Mouse (Mus musculus): Measurements from ENCODE around the gene Slc17a4. TPM values are rescaled to one million over a fixed set of nuclear protein-coding genes. Genes with fewer than 3 reads are reported as not detected.

The Slc17a4 gene
- polyA plus RNA-seq, 1 experiment from 2014 or later: 0.49 TPM

DNA sequence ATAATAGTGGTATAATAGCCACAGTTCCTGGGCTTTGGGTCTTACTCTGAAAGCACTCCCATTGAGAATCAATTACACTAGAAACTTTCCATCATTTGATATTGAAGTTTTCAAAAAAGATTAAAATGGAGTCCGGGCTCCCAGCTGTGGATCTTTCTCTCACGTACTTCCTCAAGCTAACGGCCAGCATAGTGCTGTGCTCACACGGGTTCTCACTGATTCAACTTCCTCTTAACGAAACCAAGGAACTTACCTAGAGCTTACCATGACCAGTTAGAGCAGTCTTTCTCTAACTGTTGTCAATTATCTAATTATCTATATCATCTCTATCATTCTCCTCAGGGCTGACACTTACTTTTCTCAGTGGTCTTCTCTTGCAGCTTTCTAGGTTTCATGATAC is 35.2 kb downstream of the Slc17a4 start:
- 90% methylated on average over 5 of the region's 5 CpGs for WGBS
- H3K4me1 ChIP-seq (ENCODE audit: control insufficient read depth, insufficient read depth, low read length): no peaks in the 10 kb centered on the region
- H3K9me3 ChIP-seq (ENCODE audit: control insufficient read depth, low read length): no peaks in the 10 kb centered on the region
- no peaks in the 10 kb centered on the region for H3K36me3 ChIP-seq (ENCODE audit: control insufficient read depth, insufficient read depth, low read length)
- no peak overlapping the region for H3K4me2 ChIP-seq (ENCODE audit: low read depth)
- no peaks in the 10 kb centered on the region for H3K27me3 ChIP-seq (ENCODE audit: control insufficient read depth, insufficient read depth, low read length)
- DNase-seq (ENCODE audit: low spot score) (no peak), ATAC-seq (ENCODE audit: insufficient read depth, low FRiP score, low TSS enrichment) (no peak)
- H3K27ac ChIP-seq (ENCODE audit: low read depth, low read length): no peak overlapping the region
- no peak overlapping the region for H3K9ac ChIP-seq (ENCODE audit: low read length)
- H3K4me3 ChIP-seq (ENCODE audit: low read depth, low read length): no peak overlapping the region

GRCm38 (mm10) chr13:23879106-23879505 is 35.7 kb downstream of the Slc17a4 start:
- Histone ChIP-seq H3K36me3 (ENCODE audit: control insufficient read depth, insufficient read depth, low read length) (no peaks in the 10 kb centered on the region), H3K4me3 (ENCODE audit: low read depth, low read length) (no peak overlapping the region), H3K27me3 (ENCODE audit: control insufficient read depth, insufficient read depth, low read length) (no peaks in the 10 kb centered on the region), H3K27ac (ENCODE audit: low read depth, low read length) (no peak overlapping the region), H3K9ac (ENCODE audit: low read length) (no peak overlapping the region), H3K4me2 (ENCODE audit: low read depth) (no peak overlapping the region), H3K9me3 (ENCODE audit: control insufficient read depth, low read length) (no peaks in the 10 kb centered on the region), H3K4me1 (ENCODE audit: control insufficient read depth, insufficient read depth, low read length) (no peaks in the 10 kb centered on the region)
- ATAC-seq (ENCODE audit: insufficient read depth, low FRiP score, low TSS enrichment) (no peak), DNase-seq (ENCODE audit: low spot score) (no peak)
- 88% methylated on average over 3 of the region's 3 CpGs for WGBS

DNA sequence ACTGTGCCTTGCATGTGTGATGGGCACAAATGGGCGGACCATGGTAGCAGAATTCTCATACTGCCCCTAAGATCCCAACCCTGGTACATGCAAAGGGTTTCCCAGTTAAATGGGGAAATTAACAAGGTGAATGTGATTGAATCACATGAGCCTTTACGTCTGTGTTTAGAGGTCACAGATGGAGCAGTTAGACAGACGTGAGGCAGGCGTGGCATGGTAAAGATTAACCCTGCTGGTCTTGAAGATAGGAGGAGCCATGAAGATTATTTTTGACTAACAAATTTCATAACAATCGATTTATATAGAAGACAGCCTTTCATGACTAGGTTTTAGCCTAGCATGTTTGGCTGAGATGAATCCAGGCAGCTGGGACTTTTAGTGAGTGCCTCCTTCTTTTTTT is 41.7 kb downstream of the Slc17a4 start:
- ATAC-seq (ENCODE audit: insufficient read depth, low FRiP score, low TSS enrichment) (no peak), DNase-seq (ENCODE audit: low spot score) (no peak)
- H3K9me3 ChIP-seq (ENCODE audit: control insufficient read depth, low read length): no peaks in the 10 kb centered on the region
- no peaks in the 10 kb centered on the region for H3K36me3 ChIP-seq (ENCODE audit: control insufficient read depth, insufficient read depth, low read length)
- no peak overlapping the region for H3K9ac ChIP-seq (ENCODE audit: low read length)
- H3K4me3 ChIP-seq (ENCODE audit: low read depth, low read length): no peak overlapping the region
- H3K4me1 ChIP-seq (ENCODE audit: control insufficient read depth, insufficient read depth, low read length): no peaks in the 10 kb centered on the region
- H3K27ac ChIP-seq (ENCODE audit: low read depth, low read length): no peak overlapping the region
- 82% methylated on average over 5 of the region's 5 CpGs for WGBS
- no peak overlapping the region for H3K4me2 ChIP-seq (ENCODE audit: low read depth)
- H3K27me3 ChIP-seq (ENCODE audit: control insufficient read depth, insufficient read depth, low read length): no peaks in the 10 kb centered on the region

DNA sequence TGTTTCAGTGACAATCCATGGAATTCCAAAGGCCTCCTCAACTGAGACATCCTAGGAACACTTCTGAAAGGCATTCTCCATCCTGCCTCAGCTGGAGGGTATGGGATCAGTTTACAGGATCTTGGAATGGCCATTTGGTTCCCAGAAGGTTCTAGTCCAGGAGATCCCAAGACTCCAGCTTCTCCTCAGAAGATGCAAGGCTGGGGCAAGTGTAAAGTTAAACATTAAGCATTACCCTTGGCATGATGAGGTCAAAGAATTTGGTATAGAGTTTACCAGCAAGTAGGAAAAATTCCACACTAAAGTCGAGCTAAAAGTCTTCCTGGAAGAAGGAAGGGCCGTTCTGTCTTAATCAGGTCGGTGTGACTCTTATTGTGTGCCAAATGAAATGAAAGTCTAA is 44.8 kb downstream of the Slc17a4 start:
- WGBS: 78% methylated on average over 3 of the region's 3 CpGs
- no peaks in the 10 kb centered on the region for H3K36me3 ChIP-seq (ENCODE audit: control insufficient read depth, insufficient read depth, low read length)
- H3K9me3 ChIP-seq (ENCODE audit: control insufficient read depth, low read length): no peaks in the 10 kb centered on the region
- H3K4me2 ChIP-seq (ENCODE audit: low read depth): no peak overlapping the region
- H3K4me3 ChIP-seq (ENCODE audit: low read depth, low read length): no peak overlapping the region
- no peaks in the 10 kb centered on the region for H3K4me1 ChIP-seq (ENCODE audit: control insufficient read depth, insufficient read depth, low read length)
- H3K27me3 ChIP-seq (ENCODE audit: control insufficient read depth, insufficient read depth, low read length): no peaks in the 10 kb centered on the region
- no peak overlapping the region for H3K9ac ChIP-seq (ENCODE audit: low read length)
- ATAC-seq (ENCODE audit: insufficient read depth, low FRiP score, low TSS enrichment) (no peak), DNase-seq (ENCODE audit: low spot score) (no peak)
- no peak overlapping the region for H3K27ac ChIP-seq (ENCODE audit: low read depth, low read length)

- no peak for ATAC-seq (ENCODE audit: insufficient read depth, low FRiP score, low TSS enrichment)
- DNase-seq (ENCODE audit: low spot score): no peak
- Histone ChIP-seq H3K4me3 (ENCODE audit: low read depth, low read length) (no peak overlapping the region), H3K27ac (ENCODE audit: low read depth, low read length) (no peak overlapping the region), H3K27me3 (ENCODE audit: control insufficient read depth, insufficient read depth, low read length) (no peaks in the 10 kb centered on the region), H3K9me3 (ENCODE audit: control insufficient read depth, low read length) (no peaks in the 10 kb centered on the region), H3K4me2 (ENCODE audit: low read depth) (no peak overlapping the region), H3K36me3 (ENCODE audit: control insufficient read depth, insufficient read depth, low read length) (no peaks in the 10 kb centered on the region), H3K9ac (ENCODE audit: low read length) (no peak overlapping the region), H3K4me1 (ENCODE audit: control insufficient read depth, insufficient read depth, low read length) (no peaks in the 10 kb centered on the region)
- WGBS: 90% methylated on average over 8 of the region's 8 CpGs
Measured at GRCm38 (mm10) chr13:23868790-23869533, 45.8 kb downstream of the Slc17a4 start.

- H3K4me1 ChIP-seq (ENCODE audit: control insufficient read depth, insufficient read depth, low read length): no peaks in the 10 kb centered on the region
- no peaks in the 10 kb centered on the region for H3K36me3 ChIP-seq (ENCODE audit: control insufficient read depth, insufficient read depth, low read length)
- no peak within 1 kb of the TSS for H3K4me2 ChIP-seq (ENCODE audit: low read depth)
- no peaks in the 10 kb centered on the region for H3K9me3 ChIP-seq (ENCODE audit: control insufficient read depth, low read length)
- no peak within 1 kb of the TSS for H3K9ac ChIP-seq (ENCODE audit: low read length)
- no peak within 1 kb of the TSS for H3K27ac ChIP-seq (ENCODE audit: low read depth, low read length)
- DNase-seq (ENCODE audit: low spot score): no peak
- 95% methylated on average over 7 of the region's 7 CpGs for WGBS
- no peak within 1 kb of the TSS for H3K4me3 ChIP-seq (ENCODE audit: low read depth, low read length)
- no peak for ATAC-seq (ENCODE audit: insufficient read depth, low FRiP score, low TSS enrichment)
- no peaks in the 10 kb centered on the region for H3K27me3 ChIP-seq (ENCODE audit: control insufficient read depth, insufficient read depth, low read length)
Measured at GRCm38 (mm10) chr13:23867405-23867804, 47.4 kb downstream of the Slc17a4 start, which contains the start of gene Slc17a1. TSS of gene Slc17a1 (plus strand) at chr13:23867750.

DNA sequence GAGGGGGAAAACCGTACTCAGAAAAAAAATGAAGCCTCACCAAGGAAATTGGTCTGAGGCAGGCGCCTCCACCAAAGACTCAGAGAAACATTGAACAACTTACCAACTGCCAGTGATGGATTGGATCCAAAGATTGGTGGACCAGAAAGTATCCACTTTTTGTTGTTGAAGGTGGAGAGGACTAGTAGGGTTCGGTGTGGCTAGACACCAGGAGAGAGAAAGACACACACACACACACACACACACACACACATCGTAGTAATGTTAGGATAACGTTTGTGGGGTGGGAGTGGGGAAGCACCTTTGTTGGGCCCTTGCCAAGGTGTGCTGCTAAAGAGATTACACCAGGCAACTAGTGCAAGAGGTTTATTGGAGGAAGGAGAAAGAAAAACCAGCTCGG is 47.8 kb downstream of the Slc17a4 start:
- ATAC-seq (ENCODE audit: insufficient read depth, low FRiP score, low TSS enrichment) (no peak), DNase-seq (ENCODE audit: low spot score) (no peak)
- Histone ChIP-seq H3K4me3 (ENCODE audit: low read depth, low read length) (no peak overlapping the region), H3K27me3 (ENCODE audit: control insufficient read depth, insufficient read depth, low read length) (no peaks in the 10 kb centered on the region), H3K9me3 (ENCODE audit: control insufficient read depth, low read length) (no peaks in the 10 kb centered on the region), H3K4me1 (ENCODE audit: control insufficient read depth, insufficient read depth, low read length) (no peaks in the 10 kb centered on the region), H3K36me3 (ENCODE audit: control insufficient read depth, insufficient read depth, low read length) (no peaks in the 10 kb centered on the region), H3K4me2 (ENCODE audit: low read depth) (no peak overlapping the region), H3K9ac (ENCODE audit: low read length) (no peak overlapping the region), H3K27ac (ENCODE audit: low read depth, low read length) (no peak overlapping the region)
- 92% methylated on average over 6 of the region's 6 CpGs for WGBS

DNA sequence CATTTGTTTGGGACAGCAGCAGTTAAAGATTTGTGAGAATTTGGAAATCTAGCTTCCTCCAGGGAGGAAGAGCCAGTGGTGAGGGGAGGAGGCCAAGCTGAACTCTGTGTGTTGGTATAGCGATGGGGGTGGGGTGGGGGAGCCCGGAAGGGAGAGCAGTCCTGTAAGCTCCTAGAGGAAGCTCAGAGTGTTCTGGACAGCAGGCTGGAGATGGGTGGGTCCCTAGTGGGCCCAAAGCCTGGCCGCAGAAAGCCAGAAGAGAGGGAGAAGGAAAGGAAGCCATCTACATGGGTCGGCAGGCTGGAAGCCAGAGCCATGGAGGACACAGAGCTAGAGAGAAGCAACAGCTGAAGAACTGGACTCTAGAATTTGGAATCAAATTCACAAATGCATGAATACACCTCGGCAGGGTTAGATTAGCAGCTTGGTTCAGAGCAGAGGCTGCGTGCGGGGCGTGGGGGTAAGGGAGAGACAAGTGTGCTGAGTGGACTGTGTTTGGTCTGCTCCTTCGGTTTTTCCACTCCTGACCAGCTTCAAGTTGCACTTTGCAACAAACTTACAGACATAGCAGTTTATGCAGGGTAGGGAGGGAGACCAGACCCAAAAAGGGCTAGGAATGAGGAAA is 48.6 kb downstream of the Slc17a4 start:
- H3K4me2 ChIP-seq (ENCODE audit: low read depth): no peak overlapping the region
- no peak for DNase-seq (ENCODE audit: low spot score)
- ATAC-seq (ENCODE audit: insufficient read depth, low FRiP score, low TSS enrichment): no peak
- H3K9ac ChIP-seq (ENCODE audit: low read length): no peak overlapping the region
- WGBS: 76% methylated on average over 9 of the region's 9 CpGs
- no peaks in the 10 kb centered on the region for H3K4me1 ChIP-seq (ENCODE audit: control insufficient read depth, insufficient read depth, low read length)
- no peaks in the 10 kb centered on the region for H3K36me3 ChIP-seq (ENCODE audit: control insufficient read depth, insufficient read depth, low read length)
- no peaks in the 10 kb centered on the region for H3K27me3 ChIP-seq (ENCODE audit: control insufficient read depth, insufficient read depth, low read length)
- no peaks in the 10 kb centered on the region for H3K9me3 ChIP-seq (ENCODE audit: control insufficient read depth, low read length)
- no peak overlapping the region for H3K4me3 ChIP-seq (ENCODE audit: low read depth, low read length)
- no peak overlapping the region for H3K27ac ChIP-seq (ENCODE audit: low read depth, low read length)

GRCm38 (mm10) chr13:23864711-23865110 is 50.1 kb downstream of the Slc17a4 start:
- ATAC-seq (ENCODE audit: insufficient read depth, low FRiP score, low TSS enrichment) (no peak), DNase-seq (ENCODE audit: low spot score) (no peak)
- H3K36me3 ChIP-seq (ENCODE audit: control insufficient read depth, insufficient read depth, low read length): no peaks in the 10 kb centered on the region
- H3K27ac ChIP-seq (ENCODE audit: low read depth, low read length): no peak overlapping the region
- no peaks in the 10 kb centered on the region for H3K9me3 ChIP-seq (ENCODE audit: control insufficient read depth, low read length)
- H3K27me3 ChIP-seq (ENCODE audit: control insufficient read depth, insufficient read depth, low read length): no peaks in the 10 kb centered on the region
- H3K4me3 ChIP-seq (ENCODE audit: low read depth, low read length): no peak overlapping the region
- H3K4me2 ChIP-seq (ENCODE audit: low read depth): no peak overlapping the region
- 92% methylated on average over 9 of the region's 9 CpGs for WGBS
- no peak overlapping the region for H3K9ac ChIP-seq (ENCODE audit: low read length)
- no peaks in the 10 kb centered on the region for H3K4me1 ChIP-seq (ENCODE audit: control insufficient read depth, insufficient read depth, low read length)
